Mouse (Mus musculus) layer of hippocampus, adult 8-10 months (tissue): ENCODE data around the gene Kpna2. TPM values are rescaled to one million over a fixed set of nuclear protein-coding genes. Genes with fewer than 3 reads are reported as not detected.
"Not testable (repeated sequence)": the region's sequence is repeated elsewhere in the genome, so short reads cannot be mapped to it uniquely, and the experiment has no call there.

Experiments used
- DNase-seq, 2 experiments: peaks; one replicate each; pipeline ENCODE4 v3.0.0; 2022; ENCODE audit warnings: low spot score in 2 of 2
- total RNA-seq, 4 experiments: library from RNA; stranded (reverse); gene quantifications; 2 replicates each; pipeline ENCODE4 v1.2.4; 2022

The Kpna2 gene
- total RNA-seq, 4 experiments from 2014 or later: 17.5 to 23.7 (median 21.7) TPM

- DNase-seq: not testable (repeated sequence)
These were observed 13.2 kb downstream of the Kpna2 start for GRCm38 (mm10) chr11:106985979-106986604.

DNA sequence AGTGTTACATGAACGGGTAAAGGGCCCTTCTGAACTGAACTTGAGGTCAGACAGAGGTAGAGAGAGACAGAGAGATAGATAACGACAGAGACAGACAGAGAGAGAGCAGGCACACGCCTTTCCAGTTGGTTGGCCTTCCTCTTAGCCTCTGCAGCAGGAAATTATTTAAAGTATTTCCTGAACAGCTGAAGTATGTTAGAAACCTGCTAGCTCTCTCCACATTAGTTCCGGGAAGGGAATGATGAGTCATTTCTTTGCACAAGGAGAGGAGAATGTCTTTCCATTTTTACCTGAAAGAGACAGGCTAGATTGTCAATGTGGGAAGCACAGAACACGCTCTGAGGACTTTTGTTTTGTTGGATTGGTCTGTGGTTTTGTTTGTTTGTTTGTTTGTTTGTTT is 17.0 kb downstream of the Kpna2 start:
- no peak for DNase-seq

DNA sequence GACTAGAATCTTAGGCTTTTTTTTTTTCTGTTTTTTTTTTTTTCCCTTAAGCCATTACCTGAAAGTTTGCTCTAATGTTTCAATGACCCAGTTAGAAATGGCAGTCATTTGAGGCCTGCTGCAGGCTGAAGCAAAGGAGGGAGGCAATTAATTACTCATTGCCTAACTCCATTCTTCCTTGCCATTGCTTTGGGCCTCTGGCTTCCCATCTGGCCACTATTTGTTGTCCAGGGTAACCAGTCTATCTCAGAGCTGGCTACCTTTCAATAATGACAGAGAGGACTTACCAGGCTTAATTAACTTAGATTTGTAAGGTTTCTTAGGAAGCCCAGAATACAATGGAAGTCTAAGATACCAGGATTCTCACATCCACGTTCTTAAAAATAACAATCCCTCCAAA is 17.6 kb downstream of the Kpna2 start:
- DNase-seq: no peak

DNA sequence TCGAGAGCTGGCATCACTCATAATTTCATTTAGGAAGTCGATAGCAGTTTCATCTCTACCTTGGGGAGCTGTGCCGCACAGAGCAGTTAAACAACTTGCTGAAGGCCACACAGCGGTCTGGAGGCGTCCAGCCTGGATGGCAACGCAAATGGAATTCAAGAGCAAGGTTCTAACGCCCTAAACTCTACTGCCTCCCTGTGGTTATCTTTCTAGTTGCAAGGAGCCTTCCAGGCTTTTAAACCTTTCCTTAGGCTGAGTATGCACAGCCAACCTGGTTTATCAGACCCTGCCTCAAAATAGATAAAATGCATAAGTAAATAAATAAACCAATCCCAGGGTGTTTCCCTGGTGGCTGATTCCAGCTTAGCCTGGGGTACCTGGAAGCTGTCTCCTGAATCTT is 18.9 kb downstream of the Kpna2 start:
- peak; percentile 44 to 58 for DNase-seq

- no peak for DNase-seq
These were observed 23.1 kb downstream of the Kpna2 start for GRCm38 (mm10) chr11:106976194-106976593.

DNA sequence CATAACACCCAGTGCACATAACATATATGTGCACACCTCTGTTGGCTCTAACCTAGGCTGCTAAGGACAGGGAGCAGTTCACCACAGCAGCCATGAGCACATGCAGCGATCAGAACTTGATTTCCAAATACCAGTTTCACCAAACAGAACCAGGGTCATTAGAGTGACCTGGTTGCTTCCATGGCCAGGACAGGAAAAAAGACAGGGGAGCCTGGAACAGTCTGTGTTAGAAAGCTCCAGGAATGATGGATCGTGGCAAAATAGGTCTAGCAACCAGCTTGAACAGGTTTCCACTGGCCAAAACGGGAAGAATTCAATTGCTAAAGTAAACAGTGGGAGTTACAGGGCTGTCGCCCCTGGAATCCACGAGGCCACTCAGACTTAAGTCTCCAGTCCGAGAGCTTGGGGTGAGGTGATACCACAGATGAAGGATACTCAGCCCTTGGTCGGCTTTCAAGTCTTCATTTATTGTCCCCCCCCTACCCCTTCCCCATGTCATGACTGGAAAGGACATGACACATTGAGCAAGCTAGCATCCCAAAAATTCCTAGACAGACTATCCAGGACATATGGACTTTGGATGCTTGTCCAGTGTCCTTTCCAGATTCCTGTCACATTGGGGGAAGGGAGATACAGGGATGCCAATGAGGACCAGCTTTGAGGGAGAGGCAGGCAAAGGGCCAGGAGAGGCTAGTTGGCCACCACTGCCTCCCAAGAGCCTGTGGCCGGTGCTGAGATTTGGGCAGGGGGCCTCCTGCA is 23.7 kb downstream of the Kpna2 start:
- no peak for DNase-seq

GRCm38 (mm10) chr11:106974440-106974839 is 24.9 kb downstream of the Kpna2 start:
- DNase-seq: no peak

DNA sequence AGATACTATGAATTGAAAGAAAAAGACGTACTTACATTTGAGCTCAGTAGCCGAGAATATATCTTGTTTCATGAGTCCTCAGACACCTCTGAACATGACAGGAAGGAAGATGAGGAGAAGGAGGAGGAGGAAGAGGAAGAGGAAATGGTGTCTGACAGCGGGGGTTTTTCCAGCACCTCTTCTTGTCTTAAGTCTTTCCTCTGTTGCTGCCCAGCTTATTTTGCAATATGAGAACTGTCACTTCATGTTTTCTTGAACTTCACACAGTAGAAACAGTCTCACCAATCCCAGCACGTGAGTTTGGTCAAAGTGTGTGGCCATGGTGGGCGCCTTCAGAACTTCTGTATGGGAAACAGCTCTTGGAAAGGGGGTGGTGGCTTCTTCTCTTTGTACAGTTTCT is 26.3 kb downstream of the Kpna2 start:
- DNase-seq: no peak

DNA sequence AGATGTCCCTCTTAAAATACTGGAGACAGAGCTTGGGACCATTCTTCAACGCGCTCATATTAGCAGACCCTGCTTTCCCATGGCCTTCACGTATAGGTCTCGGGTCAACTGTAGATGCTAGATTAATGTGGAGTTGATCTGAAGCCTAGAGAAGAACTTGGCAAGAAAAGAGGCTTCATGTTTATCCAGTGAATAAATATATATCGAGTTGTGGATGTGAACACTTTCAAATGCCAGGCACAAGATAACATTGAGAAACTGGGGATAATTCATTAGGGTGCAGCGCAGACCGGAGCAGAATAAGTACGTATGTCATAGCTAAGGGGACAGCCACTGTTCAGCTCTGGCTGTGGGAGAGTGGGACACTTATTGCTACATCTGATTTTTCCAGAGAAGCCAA is 29.5 kb downstream of the Kpna2 start:
- DNase-seq: no peak

DNA sequence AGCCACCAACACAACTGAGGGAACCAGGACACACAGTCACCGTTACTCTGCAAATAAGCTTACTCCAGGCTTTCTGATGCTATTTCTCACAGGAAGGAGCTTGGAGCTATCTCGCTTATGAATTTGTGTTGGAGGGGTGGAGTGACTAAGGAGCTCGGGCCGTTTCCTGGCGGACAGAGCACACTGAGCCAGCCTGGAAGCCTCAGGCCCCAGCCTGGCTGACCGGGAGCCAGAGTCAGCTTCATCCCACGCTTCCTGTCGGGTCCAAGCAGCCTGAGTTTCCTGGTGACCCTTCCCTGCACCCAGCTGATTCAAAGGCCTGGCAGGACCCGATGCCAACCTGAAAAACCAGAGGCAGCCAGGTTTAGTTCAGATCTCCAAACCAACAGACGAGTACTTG is 31.7 kb downstream of the Kpna2 start:
- DNase-seq: no peak

GRCm38 (mm10) chr11:106965881-106966280 is 33.5 kb downstream of the Kpna2 start:
- DNase-seq: no peak

DNA sequence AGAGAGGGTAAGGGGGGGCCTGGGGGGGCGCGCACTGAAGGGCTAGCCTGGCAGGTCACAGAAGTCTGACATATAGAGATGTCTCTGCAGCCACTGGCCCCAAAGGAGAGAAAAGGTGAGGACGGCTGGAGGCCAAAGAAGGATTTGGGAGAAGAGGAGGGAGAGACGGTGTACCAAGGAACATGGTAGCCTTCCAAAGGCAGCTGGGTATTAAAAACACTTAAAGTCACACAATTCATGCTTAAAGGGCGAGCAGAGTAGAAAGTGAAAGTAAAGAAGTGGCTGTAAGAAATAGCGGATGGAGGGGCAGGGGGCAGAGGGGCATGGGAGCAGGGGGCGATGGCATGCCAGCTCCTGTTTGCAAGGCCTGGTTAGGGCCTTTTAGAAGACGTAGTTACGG is 37.0 kb downstream of the Kpna2 start:
- DNase-seq: no peak

DNA sequence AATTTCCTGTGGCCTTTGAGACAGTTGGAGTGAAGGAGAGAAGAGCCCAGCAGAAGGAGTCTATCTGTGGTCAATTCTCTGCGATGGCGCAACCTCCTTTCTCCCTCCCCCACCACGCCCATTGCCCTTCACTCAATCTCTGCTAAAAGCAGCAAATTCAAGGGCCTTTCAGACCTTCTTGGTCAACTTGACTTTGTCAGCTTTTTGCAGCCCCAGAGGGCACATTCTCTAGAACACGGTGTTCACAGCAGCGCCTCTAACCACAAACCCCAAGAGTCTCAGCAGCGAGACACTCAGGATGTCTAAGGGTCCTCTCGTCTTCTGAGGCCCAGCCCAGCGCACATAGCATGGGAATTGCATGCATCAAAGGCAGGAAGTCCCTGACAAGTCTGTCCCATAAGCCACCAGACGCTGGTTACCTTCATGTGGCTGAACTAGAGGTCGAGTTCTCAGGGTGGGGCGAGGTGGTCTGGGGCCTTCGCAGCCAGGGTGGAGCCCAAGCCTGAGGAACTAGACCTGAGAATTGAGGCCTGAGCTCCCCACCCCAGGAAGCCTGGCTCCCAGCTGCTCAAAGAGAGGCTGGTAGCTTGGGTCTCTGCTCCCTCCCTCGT is 37.8 kb downstream of the Kpna2 start:
- no peak for DNase-seq

GRCm38 (mm10) chr11:106959121-106959520 is 40.2 kb downstream of the Kpna2 start:
- no peak for DNase-seq

- no peak for DNase-seq
These were observed 40.8 kb downstream of the Kpna2 start for GRCm38 (mm10) chr11:106958407-106959071.

DNA sequence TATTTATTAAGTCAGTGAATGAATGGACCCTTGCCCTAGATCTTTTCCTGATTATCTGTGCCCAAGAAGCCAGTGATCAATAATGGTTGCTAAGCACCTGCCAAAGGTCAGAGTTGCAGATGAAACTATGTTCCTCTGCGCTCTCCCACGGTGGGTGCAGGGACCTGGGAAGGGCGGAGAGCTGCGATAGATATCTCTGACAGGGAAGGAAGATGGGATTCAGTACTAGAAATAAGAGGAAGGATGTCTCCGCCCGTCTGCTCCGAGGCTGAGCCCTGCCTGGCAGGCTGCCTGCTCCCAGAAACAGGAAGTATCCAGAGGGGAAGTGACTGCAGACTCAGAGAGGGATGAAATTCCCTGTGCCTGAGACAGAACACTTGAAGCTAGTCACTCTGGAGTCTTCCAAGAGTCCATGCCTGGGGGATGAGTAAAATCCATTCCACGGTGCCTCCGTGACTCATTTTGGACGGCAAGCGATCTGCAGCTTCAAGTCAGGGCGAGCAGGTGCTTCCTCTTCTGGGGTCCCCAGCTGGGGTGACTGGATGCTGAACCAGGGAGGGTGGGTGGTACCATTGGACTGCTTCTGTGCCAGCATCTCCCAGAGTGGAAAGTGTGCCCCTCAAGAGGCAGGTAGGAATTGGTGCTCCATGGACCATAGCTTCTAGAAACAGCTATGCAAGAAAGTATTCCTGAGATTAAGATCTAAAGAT is 41.9 kb downstream of the Kpna2 start:
- DNase-seq: no peak

- DNase-seq: no peak
These were observed 44.8 kb downstream of the Kpna2 start for GRCm38 (mm10) chr11:106954566-106954965.

DNA sequence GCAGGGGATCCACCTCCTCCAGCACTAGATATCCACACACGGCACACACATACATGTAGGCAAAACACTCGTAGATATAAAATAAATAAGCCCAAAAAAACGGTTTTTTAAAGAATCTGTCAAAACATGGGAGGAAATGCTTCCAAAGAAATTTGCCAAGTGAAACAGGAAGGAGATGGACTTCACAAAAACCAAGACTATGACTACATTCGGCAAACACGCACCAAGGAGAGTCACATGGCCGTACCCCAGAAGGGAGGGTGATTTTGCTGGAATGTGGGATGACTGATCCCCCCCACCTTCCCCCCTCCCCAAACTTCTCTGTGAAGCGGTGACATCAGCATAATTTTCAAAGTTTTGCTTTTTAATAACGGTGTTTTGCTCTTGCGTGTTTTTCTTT is 45.2 kb downstream of the Kpna2 start:
- no peak for DNase-seq
